Mouse (Mus musculus) ZHBTc4 (cell line): ENCODE results near the gene Ndrg4.

Experiments
- DNase-seq: peaks from one replicate; pipeline ENCODE4 v3.0.0-alpha.2; 2011; ENCODE audit warnings: low read depth, low spot score

Gene Ndrg4

GRCm38 (mm10) chr8:95716546-95717335 is 40.0 kb downstream of the Ndrg4 start:
- no peak for DNase-seq

GRCm38 (mm10) chr8:95727625-95728024 is 50.8 kb downstream of the Ndrg4 start:
- DNase-seq, result no peak

- DNase-seq, result peak; percentile 55
These were observed 61.8 kb downstream of the Ndrg4 start for GRCm38 (mm10) chr8:95738596-95738995.

- no peak for DNase-seq
These were observed 65.0 kb downstream of the Ndrg4 start for GRCm38 (mm10) chr8:95741732-95742131.

- DNase-seq, result no peak
These were observed 71.2 kb downstream of the Ndrg4 start for GRCm38 (mm10) chr8:95748028-95748427.

- DNase-seq, result no peak
These were observed 75.1 kb downstream of the Ndrg4 start for GRCm38 (mm10) chr8:95751924-95752323.

- DNase-seq, result no peak
These were observed 83.5 kb downstream of the Ndrg4 start for GRCm38 (mm10) chr8:95760323-95760722.

GRCm38 (mm10) chr8:95764133-95764532 is 87.4 kb downstream of the Ndrg4 start:
- DNase-seq, result no peak
